Mouse (Mus musculus): Measurements from ENCODE around the gene Mroh8. TPM values are rescaled to one million over a fixed set of nuclear protein-coding genes. Genes with fewer than 3 reads are reported as not detected.
"Not testable (repeated sequence)": the region's sequence is repeated elsewhere in the genome, so short reads cannot be mapped to it uniquely, and the experiment has no call there.

Gene Mroh8
- polyA plus RNA-seq, 1 experiment from 2014 or later = 0.68 TPM

- 98% methylated on average over 1 of the region's 1 CpGs for WGBS
Measured at GRCm38 (mm10) chr2:157263101-157263500, 16.2 kb downstream of the Mroh8 start.

DNA sequence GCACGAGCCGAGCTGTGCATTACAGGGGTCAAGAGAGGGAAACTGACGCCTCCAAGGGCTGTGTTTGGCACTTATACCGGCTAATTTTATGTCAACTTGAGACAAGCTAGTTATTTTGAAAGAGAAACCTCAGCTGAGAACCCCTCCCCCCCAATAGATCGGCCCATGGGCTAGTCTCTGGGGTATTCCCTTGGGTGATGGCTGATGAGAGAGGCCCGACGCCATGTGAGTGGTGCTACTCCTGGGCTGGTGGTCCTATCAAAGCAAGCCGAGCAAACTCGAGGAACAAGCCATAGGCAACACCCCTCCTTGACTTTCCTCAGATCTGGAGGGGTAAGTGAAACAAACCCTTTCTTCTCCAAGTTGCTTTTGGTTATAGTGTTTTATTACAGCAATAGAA, 16.8 kb downstream of the Mroh8 start:
- H3K4me3 ChIP-seq (ENCODE audit: low read depth, low read length) = no peak overlapping the region
- H3K27ac ChIP-seq (ENCODE audit: low read depth, low read length) = no peak overlapping the region
- H3K4me2 ChIP-seq = no peak overlapping the region
- ATAC-seq (ENCODE audit: low FRiP score) = no peak
- WGBS = 81% methylated on average over 9 of the region's 9 CpGs
- no peaks in the 10 kb centered on the region for H3K36me3 ChIP-seq (ENCODE audit: control insufficient read depth, insufficient read depth, low read length)
- no peaks in the 10 kb centered on the region for H3K9me3 ChIP-seq (ENCODE audit: control insufficient read depth, low read length)
- no peak for DNase-seq (ENCODE audit: low spot score, missing footprints)
- H3K4me1 ChIP-seq (ENCODE audit: control insufficient read depth, insufficient read depth, low read length) = no peaks in the 10 kb centered on the region
- H3K27me3 ChIP-seq (ENCODE audit: control insufficient read depth, insufficient read depth, low read length) = no peaks in the 10 kb centered on the region
- H3K9ac ChIP-seq (ENCODE audit: low read length) = no peak overlapping the region

More at GRCm38 (mm10) chr2:157263101-157263500, 16.2 kb downstream of the Mroh8 start:
- H3K36me3 ChIP-seq (ENCODE audit: control insufficient read depth, insufficient read depth, low read length) = no peaks in the 10 kb centered on the region
- H3K4me3 ChIP-seq (ENCODE audit: low read depth, low read length) = no peak overlapping the region
- H3K4me2 ChIP-seq = no peak overlapping the region
- no peaks in the 10 kb centered on the region for H3K9me3 ChIP-seq (ENCODE audit: control insufficient read depth, low read length)
- ATAC-seq (ENCODE audit: low FRiP score) (no peak), DNase-seq (ENCODE audit: low spot score, missing footprints) (no peak)
- H3K9ac ChIP-seq (ENCODE audit: low read length) = no peak overlapping the region
- H3K27ac ChIP-seq (ENCODE audit: low read depth, low read length) = no peak overlapping the region
- H3K27me3 ChIP-seq (ENCODE audit: control insufficient read depth, insufficient read depth, low read length) = no peaks in the 10 kb centered on the region
- no peaks in the 10 kb centered on the region for H3K4me1 ChIP-seq (ENCODE audit: control insufficient read depth, insufficient read depth, low read length)

- H3K9me3 ChIP-seq (ENCODE audit: control insufficient read depth, low read length) = no peaks in the 10 kb centered on the region
- no peaks in the 10 kb centered on the region for H3K27me3 ChIP-seq (ENCODE audit: control insufficient read depth, insufficient read depth, low read length)
- no peak overlapping the region for H3K27ac ChIP-seq (ENCODE audit: low read depth, low read length)
- no peak for DNase-seq (ENCODE audit: low spot score, missing footprints)
- no peak for ATAC-seq (ENCODE audit: low FRiP score)
- no peaks in the 10 kb centered on the region for H3K36me3 ChIP-seq (ENCODE audit: control insufficient read depth, insufficient read depth, low read length)
- WGBS = 89% methylated on average over 5 of the region's 5 CpGs
- no peaks in the 10 kb centered on the region for H3K4me1 ChIP-seq (ENCODE audit: control insufficient read depth, insufficient read depth, low read length)
- no peak overlapping the region for H3K4me3 ChIP-seq (ENCODE audit: low read depth, low read length)
- H3K9ac ChIP-seq (ENCODE audit: low read length) = no peak overlapping the region
- no peak overlapping the region for H3K4me2 ChIP-seq
Measured at GRCm38 (mm10) chr2:157261930-157262329, 17.4 kb downstream of the Mroh8 start.

GRCm38 (mm10) chr2:157259720-157260119, 19.6 kb downstream of the Mroh8 start:
- DNase-seq (ENCODE audit: low spot score, missing footprints) (peak; percentile 91), ATAC-seq (ENCODE audit: low FRiP score) (no peak)
- no peak overlapping the region for H3K4me2 ChIP-seq
- 10% methylated on average over 5 of the region's 5 CpGs for WGBS
- no peaks in the 10 kb centered on the region for H3K4me1 ChIP-seq (ENCODE audit: control insufficient read depth, insufficient read depth, low read length)
- no peak overlapping the region for H3K9ac ChIP-seq (ENCODE audit: low read length)
- H3K9me3 ChIP-seq (ENCODE audit: control insufficient read depth, low read length) = no peaks in the 10 kb centered on the region
- H3K36me3 ChIP-seq (ENCODE audit: control insufficient read depth, insufficient read depth, low read length) = no peaks in the 10 kb centered on the region
- H3K27me3 ChIP-seq (ENCODE audit: control insufficient read depth, insufficient read depth, low read length) = no peaks in the 10 kb centered on the region
- no peak overlapping the region for H3K4me3 ChIP-seq (ENCODE audit: low read depth, low read length)
- no peak overlapping the region for H3K27ac ChIP-seq (ENCODE audit: low read depth, low read length)

GRCm38 (mm10) chr2:157248111-157248510, 31.2 kb downstream of the Mroh8 start:
- no peak overlapping the region for H3K4me2 ChIP-seq
- no peak overlapping the region for H3K27ac ChIP-seq (ENCODE audit: low read depth, low read length)
- no peaks in the 10 kb centered on the region for H3K9me3 ChIP-seq (ENCODE audit: control insufficient read depth, low read length)
- no peak overlapping the region for H3K4me3 ChIP-seq (ENCODE audit: low read depth, low read length)
- H3K4me1 ChIP-seq (ENCODE audit: control insufficient read depth, insufficient read depth, low read length) = no peaks in the 10 kb centered on the region
- no peaks in the 10 kb centered on the region for H3K27me3 ChIP-seq (ENCODE audit: control insufficient read depth, insufficient read depth, low read length)
- no peaks in the 10 kb centered on the region for H3K36me3 ChIP-seq (ENCODE audit: control insufficient read depth, insufficient read depth, low read length)
- DNase-seq (ENCODE audit: low spot score, missing footprints) (no peak), ATAC-seq (ENCODE audit: low FRiP score) (no peak)
- no peak overlapping the region for H3K9ac ChIP-seq (ENCODE audit: low read length)

- no peaks in the 10 kb centered on the region for H3K27me3 ChIP-seq (ENCODE audit: control insufficient read depth, insufficient read depth, low read length)
- ATAC-seq (ENCODE audit: low FRiP score) = no peak
- no peak overlapping the region for H3K9ac ChIP-seq (ENCODE audit: low read length)
- H3K9me3 ChIP-seq (ENCODE audit: control insufficient read depth, low read length) = no peaks in the 10 kb centered on the region
- no peak overlapping the region for H3K4me3 ChIP-seq (ENCODE audit: low read depth, low read length)
- no peak overlapping the region for H3K4me2 ChIP-seq
- no peaks in the 10 kb centered on the region for H3K36me3 ChIP-seq (ENCODE audit: control insufficient read depth, insufficient read depth, low read length)
- H3K27ac ChIP-seq (ENCODE audit: low read depth, low read length) = no peak overlapping the region
- H3K4me1 ChIP-seq (ENCODE audit: control insufficient read depth, insufficient read depth, low read length) = no peaks in the 10 kb centered on the region
- DNase-seq (ENCODE audit: low spot score, missing footprints) = no peak
- 78% methylated on average over 2 of the region's 2 CpGs for WGBS
Measured at GRCm38 (mm10) chr2:157245603-157246002, 33.7 kb downstream of the Mroh8 start.

DNA sequence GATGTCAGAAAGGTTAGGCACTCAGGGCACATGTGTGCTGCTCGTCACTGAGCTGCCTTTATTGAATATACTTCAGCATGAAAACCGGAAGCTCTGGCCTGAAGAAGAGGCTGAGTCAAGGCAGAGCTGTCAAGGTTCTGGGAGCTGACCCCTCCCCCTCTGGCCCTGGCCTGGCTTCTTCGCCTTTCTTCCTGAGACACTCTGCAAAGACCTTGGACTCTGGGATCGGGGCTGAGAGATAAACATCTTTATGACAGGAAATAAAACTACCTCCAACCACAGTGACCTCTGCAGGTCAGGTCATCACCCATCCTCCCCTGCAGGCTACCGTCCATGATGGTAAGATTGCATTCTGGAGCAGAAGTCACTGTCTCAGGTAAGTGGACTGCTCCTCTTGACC, 34.3 kb downstream of the Mroh8 start:
- Histone ChIP-seq H3K4me2 (no peak overlapping the region), H3K9me3 (ENCODE audit: control insufficient read depth, low read length) (no peaks in the 10 kb centered on the region), H3K9ac (ENCODE audit: low read length) (no peak overlapping the region), H3K36me3 (ENCODE audit: control insufficient read depth, insufficient read depth, low read length) (no peaks in the 10 kb centered on the region), H3K4me3 (ENCODE audit: low read depth, low read length) (no peak overlapping the region), H3K27ac (ENCODE audit: low read depth, low read length) (no peak overlapping the region), H3K4me1 (ENCODE audit: control insufficient read depth, insufficient read depth, low read length) (no peaks in the 10 kb centered on the region), H3K27me3 (ENCODE audit: control insufficient read depth, insufficient read depth, low read length) (no peaks in the 10 kb centered on the region)
- DNase-seq (ENCODE audit: low spot score, missing footprints) = no peak
- 72% methylated on average over 5 of the region's 5 CpGs for WGBS
- ATAC-seq (ENCODE audit: low FRiP score) = no peak

- no peak overlapping the region for H3K4me3 ChIP-seq (ENCODE audit: low read depth, low read length)
- DNase-seq (ENCODE audit: low spot score, missing footprints) (no peak), ATAC-seq (ENCODE audit: low FRiP score) (no peak)
- no peaks in the 10 kb centered on the region for H3K9me3 ChIP-seq (ENCODE audit: control insufficient read depth, low read length)
- 84% methylated on average over 8 of the region's 8 CpGs for WGBS
- H3K4me2 ChIP-seq = no peak overlapping the region
- H3K9ac ChIP-seq (ENCODE audit: low read length) = no peak overlapping the region
- no peaks in the 10 kb centered on the region for H3K36me3 ChIP-seq (ENCODE audit: control insufficient read depth, insufficient read depth, low read length)
- no peaks in the 10 kb centered on the region; the same call in 1 of the 2 replicates for H3K4me1 ChIP-seq (ENCODE audit: control insufficient read depth, insufficient read depth, low read length)
- no peak overlapping the region for H3K27ac ChIP-seq (ENCODE audit: low read depth, low read length)
- no peaks in the 10 kb centered on the region for H3K27me3 ChIP-seq (ENCODE audit: control insufficient read depth, insufficient read depth, low read length)
Measured at GRCm38 (mm10) chr2:157235946-157236345, 43.4 kb downstream of the Mroh8 start.

DNA sequence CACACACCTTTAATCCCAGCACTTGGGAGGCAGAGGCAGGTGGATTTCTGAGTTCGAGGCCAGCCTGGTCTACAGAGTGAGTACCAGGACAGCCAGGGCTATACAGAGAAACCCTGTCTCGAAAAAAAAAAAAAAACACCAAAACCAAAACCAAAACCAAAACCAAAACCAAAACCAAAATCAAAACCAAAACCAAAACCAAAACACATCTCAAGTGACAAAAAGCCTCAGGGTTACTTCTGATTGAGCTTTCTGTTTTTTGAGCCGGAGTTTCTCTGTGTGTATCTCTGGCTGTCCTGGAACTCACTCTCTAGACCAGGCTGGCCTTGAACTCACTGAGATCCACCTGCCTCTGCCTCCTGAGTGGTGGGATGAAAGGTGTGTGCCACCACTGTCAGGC, 57.4 kb downstream of the Mroh8 start:
- DNase-seq (ENCODE audit: low spot score, missing footprints) = peak; percentile 21
- H3K27ac ChIP-seq (ENCODE audit: low read depth, low read length); H3K9me3 ChIP-seq (ENCODE audit: control insufficient read depth, low read length); H3K4me3 ChIP-seq (ENCODE audit: low read depth, low read length); ATAC-seq (ENCODE audit: low FRiP score); H3K36me3 ChIP-seq (ENCODE audit: control insufficient read depth, insufficient read depth, low read length); H3K4me1 ChIP-seq (ENCODE audit: control insufficient read depth, insufficient read depth, low read length); H3K9ac ChIP-seq (ENCODE audit: low read length); H3K27me3 ChIP-seq (ENCODE audit: control insufficient read depth, insufficient read depth, low read length); H3K4me2 ChIP-seq: not testable (repeated sequence)
- 89% methylated on average over 3 of the region's 3 CpGs for WGBS

- ATAC-seq (ENCODE audit: low FRiP score) = no peak
- WGBS = 85% methylated on average over 6 of the region's 6 CpGs
Measured at GRCm38 (mm10) chr2:157220108-157220507, 59.2 kb downstream of the Mroh8 start.

More at GRCm38 (mm10) chr2:157220108-157220507, 59.2 kb downstream of the Mroh8 start:
- H3K9ac ChIP-seq (ENCODE audit: low read length) = no peak overlapping the region
- H3K27ac ChIP-seq (ENCODE audit: low read depth, low read length) = no peak overlapping the region
- no peak overlapping the region for H3K4me3 ChIP-seq (ENCODE audit: low read depth, low read length)
- no peaks in the 10 kb centered on the region for H3K9me3 ChIP-seq (ENCODE audit: control insufficient read depth, low read length)
- no peaks in the 10 kb centered on the region for H3K36me3 ChIP-seq (ENCODE audit: control insufficient read depth, insufficient read depth, low read length)
- H3K4me2 ChIP-seq = no peak overlapping the region
- H3K4me1 ChIP-seq (ENCODE audit: control insufficient read depth, insufficient read depth, low read length) = no peaks in the 10 kb centered on the region
- DNase-seq (ENCODE audit: low spot score, missing footprints) = no peak
- H3K27me3 ChIP-seq (ENCODE audit: control insufficient read depth, insufficient read depth, low read length) = no peaks in the 10 kb centered on the region

Measured in midbrain, embryonic 11.5 days (tissue).